Mouse (Mus musculus): Measurements from ENCODE around the gene Six2. TPM values are rescaled to one million over a fixed set of nuclear protein-coding genes. Genes with fewer than 3 reads are reported as not detected.

Gene Six2
- polyA plus RNA-seq, 1 experiment from 2014 or later = not detected

- Histone ChIP-seq H3K27me3 (ENCODE audit: insufficient read depth, low read length) (peaks cover 41% of the 10 kb centered on the region), H3K9me3 (ENCODE audit: low read length) (no peaks in the 10 kb centered on the region), H3K36me3 (replicated peaks; ENCODE audit: insufficient read depth, low read length) (no peaks in the 10 kb centered on the region), H3K9ac (replicated peaks) (no peak overlapping the region), H3K4me3 (ENCODE audit: low read depth, low read length) (no peak overlapping the region), H3K4me2 (ENCODE audit: low read depth, low read length) (peak overlapping the region; percentile 5; the same call in 1 of the 2 replicates), H3K27ac (ENCODE audit: low read depth) (no peak overlapping the region), H3K4me1 (ENCODE audit: insufficient read depth) (no peaks in the 10 kb centered on the region)
- ATAC-seq (no peak), DNase-seq (peak; percentile 48)
- 4% methylated on average over 31 of the region's 36 CpGs for WGBS (ENCODE audit: insufficient replicate concordance)
- TF ChIP-seq CTCF (IDR thresholded peaks at IDR 0.05; ENCODE audit: low read depth) (peak; percentile 57), EP300 (IDR thresholded peaks at IDR 0.05; ENCODE audit: low read depth) (no peak)
Observed at GRCm38 (mm10) chr17:85645718-85646665, 42.1 kb downstream of the Six2 start.

- Histone ChIP-seq H3K27me3 (ENCODE audit: insufficient read depth, low read length) (peaks cover 41% of the 10 kb centered on the region), H3K4me1 (ENCODE audit: insufficient read depth) (no peaks in the 10 kb centered on the region), H3K9me3 (ENCODE audit: low read length) (no peaks in the 10 kb centered on the region), H3K9ac (replicated peaks) (no peak overlapping the region), H3K4me2 (ENCODE audit: low read depth, low read length) (no peak overlapping the region), H3K4me3 (ENCODE audit: low read depth, low read length) (no peak overlapping the region), H3K27ac (ENCODE audit: low read depth) (no peak overlapping the region), H3K36me3 (replicated peaks; ENCODE audit: insufficient read depth, low read length) (no peaks in the 10 kb centered on the region)
- TF ChIP-seq CTCF (IDR thresholded peaks at IDR 0.05; ENCODE audit: low read depth) = no peak
- no peak for TF ChIP-seq EP300 (IDR thresholded peaks at IDR 0.05; ENCODE audit: low read depth)
- no peak for DNase-seq
- no peak for ATAC-seq
- WGBS (ENCODE audit: insufficient replicate concordance) = 16% methylated on average over 10 of the region's 12 CpGs
Observed at GRCm38 (mm10) chr17:85645312-85645711, 42.8 kb downstream of the Six2 start.

- TF ChIP-seq CTCF (IDR thresholded peaks at IDR 0.05; ENCODE audit: low read depth) = no peak
- no peak for TF ChIP-seq EP300 (IDR thresholded peaks at IDR 0.05; ENCODE audit: low read depth)
- no peak overlapping the region for H3K4me2 ChIP-seq (ENCODE audit: low read depth, low read length)
- ATAC-seq (no peak), DNase-seq (no peak)
- no peaks in the 10 kb centered on the region for H3K9me3 ChIP-seq (ENCODE audit: low read length)
- H3K4me1 ChIP-seq (ENCODE audit: insufficient read depth) = no peaks in the 10 kb centered on the region
- H3K27ac ChIP-seq (ENCODE audit: low read depth) = no peak overlapping the region
- WGBS (ENCODE audit: insufficient replicate concordance) = 48% methylated on average over 6 of the region's 6 CpGs
- H3K4me3 ChIP-seq (ENCODE audit: low read depth, low read length) = no peak overlapping the region
- no peak overlapping the region for H3K9ac ChIP-seq (replicated peaks)
- peaks cover 16% of the 10 kb centered on the region for H3K27me3 ChIP-seq (ENCODE audit: insufficient read depth, low read length)
- H3K36me3 ChIP-seq (replicated peaks; ENCODE audit: insufficient read depth, low read length) = no peaks in the 10 kb centered on the region
Observed at GRCm38 (mm10) chr17:85637876-85638275, 50.2 kb downstream of the Six2 start.

Other genes with a start within 250 kb of the Six2 start
- gene Six3, start 74.7 kb downstream of the Six2 start, polyA plus RNA-seq (2015; fragmentation: Nextera tagmentation; extraction: Ambion mirVana) = not detected in 2 replicates